Mouse (Mus musculus) heart, postnatal 0 days (tissue): Measurements from ENCODE around the gene Ntm.
A peak's percentile ranks its signal among the peaks of the same experiment; 100 is the strongest.

Source experiments
- CTCF ChIP-seq: IDR thresholded peaks from 2 replicates; pipeline ENCODE4 v1.5.1; 2016; ENCODE audit warnings: antibody characterized with exemption, control low read depth, low read depth
- EP300 ChIP-seq: IDR thresholded peaks from 2 replicates; pipeline ENCODE4 v1.6.1; 2016; ENCODE audit warnings: antibody characterized with exemption, low read depth

- peak; percentile 74 for TF ChIP-seq CTCF
- no peak for TF ChIP-seq EP300
Observed at GRCm38 (mm10) chr9:29650679-29651078, 312.3 kb downstream of the Ntm start.
